Mouse (Mus musculus) A20 (cell line): Measurements from ENCODE around the gene Pctp.

Experiments used
- DNase-seq: peaks from one replicate; pipeline ENCODE4 v3.0.0-alpha.2; 2011; ENCODE audit warnings: low read depth, low spot score

The Pctp gene

GRCm38 (mm10) chr11:89977746-89978352 is 24.8 kb downstream of the Pctp start:
- no peak for DNase-seq

DNA sequence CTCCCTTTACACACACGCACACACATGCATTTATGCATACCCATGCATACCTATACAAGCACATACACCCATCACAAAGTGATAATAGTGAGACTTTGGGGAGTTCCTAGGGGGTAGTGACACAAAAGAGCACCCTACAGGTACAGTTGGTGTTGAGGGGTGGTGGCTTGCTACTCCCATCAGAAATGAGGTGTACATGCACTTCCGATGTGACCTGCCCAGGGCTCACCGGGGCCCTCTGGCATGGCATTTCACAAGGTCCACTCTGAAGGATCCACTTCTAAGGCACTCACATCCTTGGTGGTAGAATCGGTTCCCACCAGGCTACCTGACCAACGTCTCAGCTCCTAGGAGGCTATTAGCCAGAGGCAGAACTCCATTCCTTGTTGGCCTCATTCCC is 26.3 kb downstream of the Pctp start:
- no peak for DNase-seq

DNA sequence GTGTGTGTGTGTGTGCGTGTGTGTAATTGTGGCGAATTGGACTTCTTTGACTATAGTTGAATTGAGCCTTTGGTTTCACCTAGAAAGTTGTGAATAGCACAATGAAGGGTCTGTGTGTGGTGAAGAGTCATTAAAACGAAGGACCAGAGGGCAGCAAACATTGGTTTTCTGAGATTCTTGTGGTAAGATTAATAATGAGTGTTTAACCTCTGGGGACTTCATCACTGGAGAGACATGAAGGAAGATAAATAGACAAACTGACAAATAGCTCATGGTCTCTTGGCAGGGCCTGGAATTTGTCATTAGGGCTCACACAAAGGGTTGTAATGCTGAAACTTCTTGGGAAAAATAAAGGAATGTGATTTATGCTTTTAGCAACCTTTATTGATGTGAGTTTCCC is 31.4 kb downstream of the Pctp start:
- no peak for DNase-seq

- no peak for DNase-seq
These were observed 32.0 kb downstream of the Pctp start for GRCm38 (mm10) chr11:89970726-89971125.

DNA sequence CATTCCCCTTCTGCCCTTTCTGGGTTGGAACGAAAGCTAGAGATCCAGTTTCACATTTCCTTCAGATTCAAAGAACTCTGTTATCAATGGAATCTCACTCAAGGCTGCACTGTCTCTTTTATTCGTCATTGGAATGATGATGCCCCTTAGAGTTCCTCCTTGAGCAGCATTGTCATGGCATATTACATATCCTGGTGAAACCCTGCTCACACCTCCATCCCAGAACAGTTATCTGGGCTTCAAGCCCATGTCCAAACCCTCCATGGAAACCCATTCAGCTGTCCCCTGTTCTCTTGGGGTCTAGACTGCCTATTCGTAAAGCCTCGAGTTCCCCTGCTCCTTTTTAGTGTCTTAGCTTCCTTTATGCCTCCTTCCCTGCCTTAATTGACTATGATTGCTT is 33.6 kb downstream of the Pctp start:
- DNase-seq, result no peak

- DNase-seq, result no peak
These were observed 51.9 kb downstream of the Pctp start for GRCm38 (mm10) chr11:89950691-89951270.

- no peak for DNase-seq
These were observed 54.9 kb downstream of the Pctp start for GRCm38 (mm10) chr11:89947806-89948205.

- no peak for DNase-seq
These were observed 57.5 kb downstream of the Pctp start for GRCm38 (mm10) chr11:89945159-89945558.

- peak; percentile 40 for DNase-seq
These were observed 65.5 kb downstream of the Pctp start for GRCm38 (mm10) chr11:89937241-89937640.
